Mouse (Mus musculus): ENCODE data around the gene Fam193a. TPM values are rescaled to one million over a fixed set of nuclear protein-coding genes. Genes with fewer than 3 reads are reported as not detected.

The Fam193a gene
- polyA plus RNA-seq, 1 experiment from 2014 or later, result 15.2 TPM

DNA sequence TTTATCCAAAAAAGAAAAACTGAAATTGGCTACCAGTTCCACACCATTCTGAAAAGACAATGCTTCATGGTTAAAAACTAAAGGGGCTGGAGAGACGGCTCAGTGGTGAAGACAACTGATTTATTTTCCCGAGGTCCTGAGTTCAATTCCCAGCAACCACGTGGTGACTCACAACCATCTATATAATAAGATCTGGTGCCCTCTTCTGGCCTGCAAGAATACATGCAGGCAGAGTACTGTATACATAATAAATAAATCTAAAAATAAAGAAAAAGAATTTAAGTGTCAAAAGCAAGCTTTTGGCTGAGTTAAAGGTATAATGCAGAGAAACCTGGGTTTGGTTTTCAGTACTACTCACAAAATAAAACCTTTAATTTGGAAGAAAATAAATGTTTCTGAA, 111.2 kb downstream of the Fam193a start:
- no peaks in the 10 kb centered on the region for H3K9me3 ChIP-seq
- peaks cover 94% of the 10 kb centered on the region for H3K36me3 ChIP-seq
- H3K9ac ChIP-seq, result no peak overlapping the region
- WGBS, result 81% methylated on average over 3 of the region's 3 CpGs
- H3K27ac ChIP-seq (replicated peaks), result no peak overlapping the region
- H3K4me3 ChIP-seq, result no peak overlapping the region
- H3K4me2 ChIP-seq, result no peak overlapping the region
- no peak for ATAC-seq (ENCODE audit: low read depth)
- H3K4me1 ChIP-seq (replicated peaks), result no peaks in the 10 kb centered on the region
- H3K27me3 ChIP-seq, result no peaks in the 10 kb centered on the region

DNA sequence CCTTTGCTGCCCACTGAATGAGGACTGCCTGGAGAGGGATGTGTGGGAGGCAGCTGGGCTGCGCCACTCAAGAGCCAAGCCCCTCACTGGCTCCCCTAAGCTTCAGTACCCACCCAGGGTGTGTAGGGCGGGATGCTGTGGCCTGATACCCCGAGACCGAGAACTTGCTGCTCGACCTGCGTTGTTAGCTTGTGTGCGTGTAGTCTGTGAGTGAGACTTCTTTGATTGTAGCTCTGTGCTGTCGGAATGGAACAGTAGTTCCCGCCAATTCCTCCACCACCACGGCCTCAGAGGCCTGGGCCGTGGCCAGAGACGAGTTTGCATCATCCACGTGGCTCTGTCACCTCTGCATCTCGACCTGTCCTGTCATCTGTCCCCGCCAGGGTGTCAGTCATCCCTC, 116.0 kb downstream of the Fam193a start:
- no peaks in the 10 kb centered on the region for H3K4me1 ChIP-seq (replicated peaks)
- peaks cover 68% of the 10 kb centered on the region for H3K36me3 ChIP-seq
- no peaks in the 10 kb centered on the region for H3K27me3 ChIP-seq
- H3K27ac ChIP-seq (replicated peaks), result no peak overlapping the region
- no peak for ATAC-seq (ENCODE audit: low read depth)
- no peaks in the 10 kb centered on the region for H3K9me3 ChIP-seq
- H3K4me3 ChIP-seq, result no peak overlapping the region
- 94% methylated on average over 15 of the region's 15 CpGs for WGBS
- H3K9ac ChIP-seq, result no peak overlapping the region
- no peak overlapping the region for H3K4me2 ChIP-seq

DNA sequence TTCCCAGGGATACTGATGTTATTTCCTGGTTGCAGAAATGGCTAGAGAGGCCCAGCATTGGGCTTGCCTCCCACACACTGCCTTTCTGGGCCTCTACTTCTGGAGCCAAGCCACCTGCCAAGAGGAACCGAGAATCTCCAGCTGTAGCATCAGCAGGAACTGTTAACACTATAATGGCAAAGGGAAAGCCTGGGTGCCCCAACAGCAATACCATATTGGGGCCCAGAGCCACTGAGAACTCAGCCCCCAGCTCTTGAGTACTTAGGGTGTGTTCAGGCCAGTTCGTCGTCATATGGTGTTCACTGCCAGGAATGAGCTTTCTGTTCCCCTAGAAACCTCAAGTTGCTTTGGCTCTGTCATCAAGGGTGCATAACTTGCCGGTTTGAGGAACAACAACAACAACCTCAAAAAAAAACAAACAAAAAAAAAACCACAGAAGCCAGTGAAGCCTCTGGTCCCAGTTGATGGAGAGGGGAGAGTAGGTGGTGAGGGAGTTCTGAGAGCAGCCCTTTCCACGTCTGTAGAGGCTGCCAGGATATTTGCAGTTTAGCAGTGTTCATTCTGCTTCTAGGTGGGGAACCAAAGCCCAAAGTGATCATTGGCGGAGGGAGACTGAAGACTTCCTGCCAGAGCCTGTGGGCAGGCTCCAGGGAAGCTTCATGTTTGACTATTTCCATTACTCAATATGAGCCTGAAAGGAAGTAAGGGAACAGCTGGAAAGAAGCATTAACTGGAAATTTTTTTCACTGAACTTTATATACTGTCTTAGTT, 117.8 kb downstream of the Fam193a start:
- Histone ChIP-seq H3K36me3 (peaks cover 52% of the 10 kb centered on the region), H3K4me3 (no peak overlapping the region), H3K27ac (replicated peaks) (no peak overlapping the region), H3K9me3 (no peaks in the 10 kb centered on the region), H3K4me2 (no peak overlapping the region), H3K4me1 (replicated peaks) (no peaks in the 10 kb centered on the region), H3K27me3 (no peaks in the 10 kb centered on the region), H3K9ac (no peak overlapping the region)
- ATAC-seq (ENCODE audit: low read depth), result no peak
- WGBS, result 85% methylated on average over 6 of the region's 6 CpGs

DNA sequence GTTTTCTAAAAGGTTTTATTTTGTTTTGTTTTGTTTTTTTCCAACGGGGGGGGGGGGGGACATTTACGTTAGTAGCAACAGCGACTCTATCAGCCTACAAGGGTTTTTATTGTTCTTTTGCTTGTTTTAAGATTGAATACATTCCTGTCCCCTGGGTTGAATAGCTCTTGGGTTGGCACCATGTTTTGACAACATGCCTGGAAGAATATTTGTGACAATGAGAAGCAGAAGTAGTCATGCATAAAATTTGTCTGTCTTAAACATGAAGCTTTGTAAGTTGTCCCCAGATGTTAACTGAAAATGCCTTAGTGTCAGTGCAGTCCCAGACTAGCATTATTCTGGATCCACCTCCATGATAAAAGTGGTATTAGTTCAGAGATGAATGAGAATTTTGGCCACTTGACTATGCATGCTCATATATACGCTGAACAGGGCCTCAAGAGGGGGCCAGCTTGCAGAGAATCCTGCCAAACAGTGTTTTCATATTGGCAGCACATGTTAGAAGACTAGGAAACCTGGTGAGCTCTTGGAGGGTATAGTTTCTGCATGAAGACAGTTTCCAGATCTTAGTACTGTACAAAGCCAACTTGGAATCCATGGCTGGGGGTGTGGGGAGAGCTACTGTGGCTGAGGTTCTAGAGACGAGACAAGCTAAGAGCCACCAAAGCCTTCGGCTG, 119.1 kb downstream of the Fam193a start:
- H3K36me3 ChIP-seq, result peaks cover 39% of the 10 kb centered on the region
- H3K9ac ChIP-seq, result no peak overlapping the region
- WGBS, result 77% methylated on average over 6 of the region's 6 CpGs
- H3K4me3 ChIP-seq, result no peak overlapping the region
- H3K27me3 ChIP-seq, result no peaks in the 10 kb centered on the region
- ATAC-seq (ENCODE audit: low read depth), result no peak
- H3K9me3 ChIP-seq, result no peaks in the 10 kb centered on the region
- H3K4me2 ChIP-seq, result no peak overlapping the region
- H3K27ac ChIP-seq (replicated peaks), result no peak overlapping the region
- no peaks in the 10 kb centered on the region for H3K4me1 ChIP-seq (replicated peaks)

DNA sequence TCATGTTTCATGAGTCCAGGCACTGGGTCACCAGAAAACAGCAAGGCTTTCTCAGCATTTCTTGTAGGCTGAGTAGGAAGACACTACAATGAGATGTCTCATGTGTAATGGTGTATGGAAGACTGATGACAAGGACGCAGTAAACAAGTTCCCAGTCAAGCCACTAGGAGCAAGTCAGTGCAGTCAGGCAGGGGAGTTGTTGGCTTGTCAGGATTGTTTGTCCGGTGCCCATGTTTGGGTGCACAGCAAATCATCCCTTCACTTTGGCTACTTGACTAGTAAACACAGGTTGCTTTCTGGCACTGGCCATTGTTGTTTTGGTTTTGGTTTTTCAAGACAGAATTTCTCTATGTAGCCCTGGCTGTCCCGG, 119.7 kb downstream of the Fam193a start:
- 86% methylated on average over 3 of the region's 3 CpGs for WGBS
- Histone ChIP-seq H3K27ac (replicated peaks) (no peak overlapping the region), H3K4me2 (no peak overlapping the region), H3K4me1 (replicated peaks) (no peaks in the 10 kb centered on the region), H3K9ac (no peak overlapping the region), H3K9me3 (no peaks in the 10 kb centered on the region), H3K4me3 (no peak overlapping the region), H3K36me3 (peaks cover 34% of the 10 kb centered on the region), H3K27me3 (no peaks in the 10 kb centered on the region)
- ATAC-seq (ENCODE audit: low read depth), result no peak

DNA sequence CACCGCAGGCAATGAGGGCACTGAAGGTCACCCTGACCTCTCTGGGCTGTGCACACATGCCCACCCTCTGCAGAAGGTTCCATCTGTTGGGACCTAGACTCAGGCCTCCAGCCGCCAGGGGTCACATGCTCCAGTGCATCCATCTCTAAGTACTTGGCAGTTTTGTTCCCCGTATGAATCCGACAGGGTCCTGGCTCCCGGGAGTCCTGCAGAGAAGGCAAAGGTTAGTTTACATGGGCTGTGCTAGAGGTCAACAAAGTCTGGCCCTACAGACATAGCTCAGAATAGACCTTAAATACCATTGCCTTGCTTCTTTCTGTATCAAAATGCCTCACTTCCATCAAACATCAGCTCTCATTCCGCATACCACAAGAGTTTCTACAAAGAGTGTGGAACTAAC, 127.0 kb downstream of the Fam193a start:
- no peak for ATAC-seq (ENCODE audit: low read depth)

DNA sequence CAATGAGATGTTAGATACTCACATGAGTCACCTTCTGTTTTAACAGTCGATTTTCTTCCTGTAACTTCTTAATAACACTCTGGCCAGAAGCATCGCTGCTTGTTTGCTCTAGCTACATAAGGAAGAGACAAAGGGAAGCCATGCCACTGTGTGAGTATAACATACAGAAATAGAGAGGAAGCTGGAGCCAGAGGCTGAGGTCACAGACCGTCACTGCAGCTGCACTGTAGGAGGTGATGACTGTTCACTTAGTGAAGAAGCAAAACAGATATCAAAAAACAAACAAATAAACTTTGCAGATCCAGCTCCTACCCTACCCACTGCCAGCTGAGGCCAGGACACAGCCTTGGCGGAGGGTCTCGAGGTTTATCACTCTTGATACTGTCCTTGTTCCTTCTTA, 131.2 kb downstream of the Fam193a start:
- no peaks in the 10 kb centered on the region for H3K36me3 ChIP-seq
- H3K4me2 ChIP-seq, result no peak overlapping the region
- no peaks in the 10 kb centered on the region for H3K27me3 ChIP-seq
- ATAC-seq (ENCODE audit: low read depth), result no peak
- H3K4me3 ChIP-seq, result no peak overlapping the region
- H3K4me1 ChIP-seq (replicated peaks), result no peaks in the 10 kb centered on the region
- no peak overlapping the region for H3K27ac ChIP-seq (replicated peaks)
- no peak overlapping the region for H3K9ac ChIP-seq
- no peaks in the 10 kb centered on the region for H3K9me3 ChIP-seq
- WGBS, result 84% methylated on average over 5 of the region's 5 CpGs

More for the DNA sequence above, 127.0 kb downstream of the Fam193a start:
- no peak overlapping the region for H3K4me3 ChIP-seq
- H3K27me3 ChIP-seq, result no peaks in the 10 kb centered on the region
- H3K4me2 ChIP-seq, result no peak overlapping the region
- H3K9me3 ChIP-seq, result no peaks in the 10 kb centered on the region
- H3K27ac ChIP-seq (replicated peaks), result no peak overlapping the region
- no peak overlapping the region for H3K9ac ChIP-seq
- no peaks in the 10 kb centered on the region for H3K36me3 ChIP-seq
- H3K4me1 ChIP-seq (replicated peaks), result no peaks in the 10 kb centered on the region
- 81% methylated on average over 6 of the region's 6 CpGs for WGBS

DNA sequence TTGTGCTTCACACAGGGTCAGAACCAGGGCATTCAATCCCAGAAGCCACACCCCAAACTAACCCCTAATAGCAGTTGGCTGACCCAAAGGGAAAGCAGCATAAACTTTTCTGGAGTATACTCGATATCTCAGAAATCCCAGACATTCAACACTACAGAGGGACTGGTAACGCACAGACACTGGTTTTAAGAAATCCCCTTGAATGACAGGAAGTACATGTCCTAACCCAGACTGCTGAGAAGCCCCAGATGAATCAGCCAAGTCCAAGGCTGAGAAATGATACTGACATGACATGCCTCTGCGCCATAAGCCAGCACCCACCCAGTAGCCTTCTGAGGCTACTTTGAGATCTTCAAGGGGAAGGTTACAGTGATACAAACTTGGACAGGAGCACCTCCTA, 131.9 kb downstream of the Fam193a start:
- H3K9me3 ChIP-seq, result no peaks in the 10 kb centered on the region
- H3K4me1 ChIP-seq (replicated peaks), result no peaks in the 10 kb centered on the region
- no peak overlapping the region for H3K27ac ChIP-seq (replicated peaks)
- no peak overlapping the region for H3K9ac ChIP-seq
- no peak overlapping the region for H3K4me2 ChIP-seq
- no peaks in the 10 kb centered on the region for H3K27me3 ChIP-seq
- H3K4me3 ChIP-seq, result no peak overlapping the region
- ATAC-seq (ENCODE audit: low read depth), result no peak
- H3K36me3 ChIP-seq, result no peaks in the 10 kb centered on the region
- 87% methylated on average over 3 of the region's 3 CpGs for WGBS

DNA sequence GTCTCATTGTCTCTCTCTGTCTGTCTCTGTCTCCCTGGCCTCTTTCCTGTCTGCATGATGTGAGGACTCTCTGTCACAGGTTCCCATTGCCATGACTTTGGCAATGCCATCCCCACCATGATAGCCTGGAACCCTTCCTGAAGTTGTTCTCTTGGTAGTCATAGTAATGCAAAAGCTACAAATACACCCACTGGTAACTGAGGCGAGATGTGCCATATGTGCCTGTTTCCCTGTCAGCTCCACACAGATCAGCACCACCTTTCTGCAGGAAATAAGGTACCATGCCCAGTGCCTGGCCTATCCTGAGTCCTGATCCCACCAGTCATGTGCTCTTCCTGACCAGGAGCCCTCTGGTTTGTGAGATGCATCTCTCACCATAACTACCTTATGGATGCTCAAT, 132.7 kb downstream of the Fam193a start:
- whole genome bisulfite sequencing, result 91% methylated on average over 1 of the region's 1 CpGs
- Histone ChIP-seq H3K27me3 (no peaks in the 10 kb centered on the region), H3K4me2 (no peak overlapping the region), H3K9ac (no peak overlapping the region), H3K4me3 (no peak overlapping the region), H3K4me1 (replicated peaks) (no peaks in the 10 kb centered on the region), H3K27ac (replicated peaks) (no peak overlapping the region), H3K36me3 (no peaks in the 10 kb centered on the region), H3K9me3 (no peaks in the 10 kb centered on the region)
- ATAC-seq (ENCODE audit: low read depth), result no peak

DNA sequence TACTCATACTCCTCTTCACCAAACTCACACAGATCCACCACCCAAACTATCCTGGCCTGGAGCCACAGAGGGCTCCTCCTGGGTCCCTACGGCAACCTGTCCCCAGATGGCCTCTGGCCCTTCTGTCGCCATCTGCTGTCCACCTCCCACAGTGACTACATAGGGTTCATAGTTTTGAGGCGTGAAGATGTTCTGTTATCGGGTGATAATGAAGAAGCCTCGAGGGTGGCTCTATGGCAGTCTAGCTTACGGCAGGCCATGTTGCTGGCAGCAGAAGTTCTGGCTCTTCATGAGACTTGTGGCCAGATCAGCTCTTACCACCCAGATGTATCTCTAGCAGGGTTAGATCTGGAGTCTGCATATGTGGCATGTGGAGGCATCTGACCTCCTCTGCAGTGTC, 133.1 kb downstream of the Fam193a start:
- ATAC-seq (ENCODE audit: low read depth), result no peak
- no peak overlapping the region for H3K4me3 ChIP-seq

DNA sequence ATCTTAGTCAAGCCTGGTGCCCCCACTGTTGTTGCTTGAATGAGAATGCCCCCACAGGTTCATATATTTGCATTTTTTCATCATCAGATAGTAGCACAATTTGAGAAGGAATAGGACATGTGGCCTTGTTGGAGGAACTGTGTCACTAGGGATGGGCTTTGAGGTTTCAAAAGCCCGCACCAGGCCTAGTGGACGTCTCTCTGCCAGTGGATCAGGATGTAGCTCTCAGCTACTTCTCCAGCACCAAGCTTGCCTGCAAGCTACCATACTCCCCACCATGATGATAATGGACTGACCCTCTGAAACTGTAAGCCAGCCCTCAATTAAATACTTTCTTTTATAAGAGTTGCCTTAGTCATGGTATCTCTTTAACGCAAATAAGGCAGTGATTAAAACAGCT, 142.8 kb downstream of the Fam193a start:
- no peak overlapping the region for H3K9ac ChIP-seq
- no peaks in the 10 kb centered on the region for H3K36me3 ChIP-seq
- no peak overlapping the region for H3K27ac ChIP-seq (replicated peaks)
- H3K27me3 ChIP-seq, result peaks cover 15% of the 10 kb centered on the region
- WGBS, result 89% methylated on average over 3 of the region's 3 CpGs
- peaks cover 8% of the 10 kb centered on the region for H3K4me1 ChIP-seq (replicated peaks)
- no peak overlapping the region for H3K4me3 ChIP-seq
- peak overlapping the region; percentile 90; the same call in 1 of the 2 replicates for H3K4me2 ChIP-seq
- no peak for ATAC-seq (ENCODE audit: low read depth)
- H3K9me3 ChIP-seq, result peaks cover 4% of the 10 kb centered on the region; the same call in 1 of the 2 replicates

More for the DNA sequence above, 133.1 kb downstream of the Fam193a start:
- Histone ChIP-seq H3K27ac (replicated peaks) (no peak overlapping the region), H3K9ac (no peak overlapping the region), H3K4me2 (no peak overlapping the region), H3K27me3 (no peaks in the 10 kb centered on the region), H3K36me3 (no peaks in the 10 kb centered on the region), H3K9me3 (no peaks in the 10 kb centered on the region), H3K4me1 (replicated peaks) (no peaks in the 10 kb centered on the region)
- WGBS, result 70% methylated on average over 6 of the region's 6 CpGs

DNA sequence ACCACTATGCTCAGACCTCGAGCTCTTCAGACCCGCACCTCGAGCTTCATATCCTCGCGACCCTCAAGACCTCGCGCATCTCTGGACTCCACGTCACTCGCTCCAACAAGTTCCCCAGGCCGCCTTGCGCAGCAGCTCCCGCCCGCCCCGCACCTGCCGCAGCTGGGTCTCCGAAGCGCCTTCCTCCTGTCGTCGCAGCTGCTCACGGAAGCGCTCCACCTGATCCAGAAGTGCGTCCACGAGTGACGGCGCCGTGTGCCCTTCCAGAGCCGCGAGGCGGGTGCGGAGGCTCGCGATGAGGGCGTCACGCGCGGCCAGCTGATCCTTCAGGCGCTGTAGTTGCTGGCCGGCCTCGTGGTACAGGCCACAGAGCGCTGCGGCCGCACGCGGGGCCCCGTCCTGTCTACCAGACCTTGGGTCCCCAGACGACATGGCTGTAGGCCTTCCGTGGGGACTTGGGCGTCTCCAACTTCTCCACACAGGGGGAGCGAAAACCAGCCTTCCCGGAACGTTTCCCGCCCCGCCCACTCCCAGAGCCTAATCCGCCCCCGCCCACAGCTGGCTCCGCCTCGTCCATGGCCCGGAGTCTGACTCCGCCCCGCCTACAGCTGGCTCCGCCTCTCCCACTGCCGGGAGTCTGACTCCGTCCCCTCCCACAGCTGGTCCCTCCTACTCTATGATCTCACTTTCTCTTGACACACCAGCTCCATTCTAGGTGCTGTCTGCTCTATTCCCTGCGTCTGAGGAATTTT, 143.9 kb downstream of the Fam193a start, which contains the start of gene Tnip2:
Gene Tnip2 (minus strand): TSS at position 526 of the 752 bp plus-strand sequence.
- Histone ChIP-seq H3K9me3 (peaks cover 4% of the 10 kb centered on the region; the same call in 1 of the 2 replicates), H3K36me3 (no peaks in the 10 kb centered on the region), H3K9ac (peak within 1 kb of the TSS; percentile 74), H3K27ac (replicated peaks) (no peak within 1 kb of the TSS), H3K4me1 (replicated peaks) (peaks cover 8% of the 10 kb centered on the region), H3K4me3 (peak within 1 kb of the TSS; percentile 59), H3K4me2 (peak within 1 kb of the TSS; percentile 90), H3K27me3 (peaks cover 15% of the 10 kb centered on the region)
- ATAC-seq (ENCODE audit: low read depth), result peak; percentile 96
- under 1% methylated on average over 63 of the region's 64 CpGs for WGBS
